Mouse (Mus musculus) right cerebral cortex, postnatal 10 days (tissue): ENCODE data around the gene Stk36.

ENCODE experiments used
- DNase-seq, 2 experiments: peaks; one replicate each; pipeline ENCODE4 v3.0.0; 2021; ENCODE audit warnings: low spot score in 2 of 2

Stk36 gene

DNA sequence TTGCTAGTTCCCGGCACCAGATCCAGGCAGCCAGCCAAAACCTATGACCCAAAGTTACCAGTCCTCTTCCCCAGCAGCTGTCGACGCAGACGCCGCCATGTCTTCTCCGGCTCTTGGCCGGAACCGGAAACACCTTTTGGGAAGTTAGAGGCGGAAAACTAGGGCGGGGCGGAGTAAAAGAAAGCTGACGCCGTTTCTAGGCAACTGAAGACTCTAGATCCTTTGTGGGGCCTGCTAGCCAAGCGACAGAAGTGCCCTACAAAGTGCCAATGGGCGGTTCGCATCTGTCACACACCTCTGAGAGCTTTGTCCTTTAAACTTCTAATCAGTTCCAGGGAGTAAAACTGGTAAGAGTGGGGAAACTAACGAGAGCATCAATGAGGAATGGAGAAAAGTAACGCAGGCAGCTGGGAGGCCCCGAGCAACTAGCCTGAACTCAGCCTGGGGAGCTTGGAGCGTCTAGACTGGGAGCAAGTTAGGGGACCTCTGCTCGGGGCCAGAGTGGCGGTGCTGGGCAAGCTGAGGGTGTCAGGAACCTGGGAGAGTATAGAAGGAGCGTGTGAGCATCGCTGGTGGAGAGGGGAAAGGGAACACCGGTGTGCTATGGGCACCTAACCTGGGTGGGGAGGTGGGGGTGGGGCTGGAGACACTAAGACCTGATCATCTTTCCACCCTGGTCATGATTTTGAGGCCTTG lies at the start of gene Stk36, which contains the start of gene Rnf25:
Stk36 (plus strand) TSS at position 179 of the 696 bp plus-strand sequence.
Rnf25 (minus strand) TSS at position 131 of the 696 bp plus-strand sequence.
- peak; percentile 91 to 93 for DNase-seq

DNA sequence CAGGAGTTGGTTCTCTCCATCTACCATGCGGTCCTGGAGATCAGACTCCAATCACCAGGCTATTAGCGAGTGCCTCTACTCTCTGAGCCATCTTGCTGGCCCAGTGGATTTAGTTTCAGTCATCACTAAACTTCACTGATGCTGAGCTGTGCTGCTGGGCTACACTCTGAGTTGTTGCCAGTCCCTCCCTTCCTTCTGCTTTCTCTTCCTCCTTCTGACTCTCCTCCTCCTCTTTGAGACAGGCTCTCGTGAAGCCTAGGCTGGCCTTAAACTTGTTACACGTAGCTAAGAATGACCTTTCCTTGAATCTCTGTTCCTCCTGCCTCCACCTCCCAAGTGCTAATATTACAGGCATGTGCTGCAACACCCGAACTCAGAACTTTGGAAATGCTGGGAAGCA lies 42.2 kb upstream of the Stk36 start:
- DNase-seq, result no peak

DNA sequence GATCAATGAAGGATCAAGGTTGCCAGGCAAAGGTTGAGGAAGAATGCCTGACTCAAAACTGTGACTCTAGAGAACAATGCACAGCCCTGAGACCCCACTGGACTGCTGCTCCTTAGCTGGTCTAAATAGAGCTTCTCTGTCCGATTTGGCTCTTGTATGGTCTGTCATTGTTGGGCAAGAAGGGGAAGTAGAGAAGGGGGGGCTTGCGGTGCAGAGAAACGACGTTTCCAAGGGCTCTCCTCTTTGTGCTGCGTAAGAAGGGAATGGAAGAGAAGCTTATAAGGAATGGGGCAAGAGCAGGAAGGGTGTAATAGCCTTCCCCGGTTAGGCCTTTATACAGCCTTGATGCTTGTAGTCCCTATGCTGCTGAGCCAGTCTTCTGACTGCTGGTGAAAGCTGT lies 35.4 kb upstream of the Stk36 start:
- no peak for DNase-seq

DNA sequence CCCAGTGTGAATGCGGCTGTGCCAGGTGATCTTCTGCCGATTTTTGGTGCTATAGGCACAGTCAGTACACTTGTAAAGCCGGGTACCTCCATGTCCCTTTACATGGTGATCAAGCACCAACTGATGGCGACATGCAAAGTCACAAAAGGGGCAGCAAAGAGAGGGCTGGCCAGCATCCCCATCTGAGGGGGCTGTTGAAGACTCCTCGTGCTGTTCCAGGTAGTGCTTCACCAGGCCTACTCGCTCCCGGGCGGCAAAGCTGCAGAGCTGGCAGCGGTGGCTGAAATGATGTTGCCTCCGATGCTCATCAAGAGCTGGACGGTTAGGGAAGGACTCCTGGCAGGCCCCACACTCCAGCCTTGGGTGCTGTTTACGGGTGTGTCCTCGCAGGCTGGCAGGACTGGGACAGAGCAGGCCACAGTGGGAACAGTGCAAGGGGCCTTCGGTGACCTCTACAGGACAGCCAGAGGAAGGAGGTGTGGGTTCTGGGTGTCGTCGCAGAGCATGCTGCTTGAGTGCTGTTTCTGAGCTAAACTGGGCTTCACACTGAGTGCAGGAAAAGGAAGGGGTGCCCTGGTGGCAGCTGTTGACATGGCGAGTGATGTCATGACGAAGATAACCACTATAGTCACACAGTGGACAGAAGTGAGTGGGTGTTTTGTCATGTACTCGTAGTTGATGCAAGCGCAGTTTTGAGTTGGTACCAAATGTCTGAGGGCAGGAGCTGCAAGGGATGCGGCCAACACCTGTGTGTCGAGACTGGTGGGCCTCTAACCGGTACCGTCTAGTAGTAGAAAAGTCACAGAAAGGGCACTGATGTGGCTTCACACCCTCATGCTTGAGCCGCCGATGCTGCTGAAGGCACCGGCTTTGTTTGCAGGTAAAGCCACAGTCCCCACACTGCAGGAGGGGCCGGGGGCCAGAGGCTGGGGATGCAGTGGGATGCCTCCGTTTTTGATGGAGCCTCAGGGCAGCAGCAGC lies 31.2 kb upstream of the Stk36 start:
- no peak for DNase-seq

DNA sequence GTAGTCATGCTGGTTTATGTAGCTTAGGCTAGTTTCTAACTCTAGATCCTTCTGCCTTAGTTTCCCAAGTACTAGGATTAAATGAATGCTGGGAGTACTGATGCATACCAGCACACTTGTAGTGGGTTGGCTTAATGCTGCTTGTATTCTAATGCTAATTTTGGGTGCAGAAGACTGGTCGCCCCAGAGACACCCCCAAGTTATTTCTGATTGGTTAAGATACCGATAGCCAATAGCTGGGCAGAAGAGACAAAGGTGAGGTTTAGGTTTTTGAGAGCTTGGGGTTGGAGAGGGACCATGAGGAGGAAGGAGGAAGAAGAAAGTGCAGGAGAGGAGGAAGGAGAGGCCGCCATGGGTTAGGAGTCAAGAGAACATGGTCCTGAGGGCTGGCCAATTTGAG lies 18.6 kb upstream of the Stk36 start:
- no peak for DNase-seq

DNA sequence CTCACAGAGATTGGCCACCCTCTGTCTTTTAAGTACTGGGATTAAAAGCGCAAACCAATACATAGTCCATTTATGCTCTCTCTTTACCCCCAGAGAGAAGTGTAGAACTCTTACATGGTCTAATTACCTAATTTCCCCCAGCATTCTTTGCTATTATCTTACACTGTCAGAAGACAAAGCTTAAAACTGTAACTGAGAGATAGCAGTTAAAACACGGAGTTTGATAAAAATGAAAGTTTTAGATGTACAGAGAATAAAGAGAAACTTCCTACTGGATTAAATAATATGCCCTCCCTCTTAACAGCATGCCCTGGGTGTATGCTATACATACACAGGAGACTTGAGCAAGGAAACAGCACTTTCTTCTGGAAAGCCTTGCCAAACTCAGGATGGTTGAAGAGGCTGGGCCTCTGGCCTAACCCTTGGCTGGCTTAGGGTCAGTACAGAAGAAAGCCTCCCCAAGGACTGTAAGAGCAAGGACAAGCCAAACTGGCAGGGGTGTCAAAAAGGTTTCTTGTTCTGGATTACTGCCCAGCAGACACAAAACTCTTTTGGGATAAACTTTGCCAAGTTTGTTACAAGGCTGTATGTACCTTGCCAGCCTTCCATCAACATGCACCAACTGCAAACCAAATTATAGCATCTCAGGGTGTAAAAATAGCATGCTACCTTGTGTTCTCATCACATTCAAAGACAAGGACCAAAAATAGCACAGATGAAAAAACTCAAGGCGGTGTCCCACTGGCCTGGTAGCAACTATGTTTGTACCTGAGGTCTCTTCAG lies 16.4 kb upstream of the Stk36 start:
- peak in 1 of 2 experiments; percentile 45 for DNase-seq

DNA sequence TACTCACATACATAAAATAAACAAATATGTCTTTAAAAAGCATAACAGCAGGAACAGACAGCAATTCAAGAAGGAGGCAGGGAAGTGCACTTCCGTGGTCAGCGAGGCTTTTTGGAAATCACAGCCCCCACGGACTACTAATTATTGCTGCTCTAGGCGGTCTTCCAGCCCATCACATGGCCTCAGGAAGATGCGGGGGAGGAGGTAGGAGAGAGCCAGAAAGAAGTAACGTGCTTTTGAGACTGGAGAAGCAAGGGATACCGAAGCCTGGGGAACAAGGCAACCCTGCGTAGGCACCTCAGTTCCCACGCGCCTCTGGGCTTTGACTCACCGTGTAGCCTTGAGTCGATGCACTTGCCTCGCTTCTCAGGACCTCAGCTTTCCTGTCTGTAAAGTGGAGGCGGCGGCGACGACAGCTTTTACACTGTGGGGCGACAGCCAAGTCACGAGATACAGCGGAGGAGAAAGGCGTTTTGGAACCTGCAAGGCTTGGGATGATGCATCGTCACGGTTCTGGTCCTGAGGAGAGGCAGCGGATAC lies 13.9 kb upstream of the Stk36 start:
- DNase-seq, result no peak

DNA sequence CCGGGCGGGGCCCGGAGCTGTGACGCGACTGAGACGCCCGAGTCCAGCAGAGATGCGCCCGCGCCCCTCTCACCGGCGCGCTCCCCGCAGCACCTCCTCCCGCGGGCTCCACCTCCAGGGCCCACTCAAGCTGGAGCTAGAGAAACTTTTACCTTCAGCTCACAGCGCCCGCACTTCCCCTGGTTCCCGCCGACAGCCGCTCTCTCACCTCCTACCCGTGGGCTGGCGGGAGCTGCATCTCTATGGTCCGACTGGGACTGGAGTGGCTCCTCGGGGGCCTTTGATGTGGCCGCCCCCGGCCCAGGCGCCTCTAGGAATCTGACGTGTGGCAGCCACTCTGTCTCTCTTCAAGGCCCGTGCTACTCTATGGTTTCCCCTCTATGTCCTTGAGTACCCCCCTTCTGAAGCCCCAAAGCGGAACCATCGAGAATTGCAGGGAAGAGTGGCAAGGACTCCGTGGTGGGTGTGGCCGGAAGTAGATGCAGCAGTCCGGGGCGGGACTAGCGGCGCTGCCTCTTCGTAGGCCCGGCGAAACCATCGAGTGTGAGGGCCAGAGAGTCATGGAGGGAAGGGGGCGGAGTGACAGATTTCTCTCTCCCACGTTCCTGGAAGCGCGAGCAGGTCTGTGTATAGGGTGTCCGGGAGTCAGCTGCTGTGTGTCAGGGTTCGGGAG lies 13.3 kb upstream of the Stk36 start, which contains the start of the genes Zfp142 and Bcs1l:
Zfp142 (minus strand) TSS at position 474 of the 673 bp plus-strand sequence.
Bcs1l (plus strand) TSS at position 517 of the 673 bp plus-strand sequence.
- DNase-seq, result peak; percentile 99

DNA sequence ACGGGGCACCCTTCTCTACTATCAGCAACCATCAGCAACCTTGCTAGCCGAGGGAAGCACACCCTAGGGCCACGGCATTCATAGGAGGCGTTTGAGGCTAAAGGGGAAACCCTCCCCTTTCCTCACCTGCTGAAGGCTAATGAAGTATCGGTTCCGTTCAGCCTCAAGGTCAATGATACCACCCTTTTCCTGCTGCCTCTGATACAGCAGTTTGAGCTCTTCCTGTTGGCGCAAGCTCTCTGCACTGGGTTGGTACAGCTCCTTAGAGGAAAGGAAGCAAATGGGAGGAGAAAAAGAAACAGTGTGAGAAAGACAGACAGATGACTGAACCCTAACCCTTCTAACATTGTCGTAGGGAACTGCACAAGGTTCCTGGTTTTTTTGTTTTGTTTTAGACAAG lies 6.8 kb upstream of the Stk36 start:
- DNase-seq, result no peak

DNA sequence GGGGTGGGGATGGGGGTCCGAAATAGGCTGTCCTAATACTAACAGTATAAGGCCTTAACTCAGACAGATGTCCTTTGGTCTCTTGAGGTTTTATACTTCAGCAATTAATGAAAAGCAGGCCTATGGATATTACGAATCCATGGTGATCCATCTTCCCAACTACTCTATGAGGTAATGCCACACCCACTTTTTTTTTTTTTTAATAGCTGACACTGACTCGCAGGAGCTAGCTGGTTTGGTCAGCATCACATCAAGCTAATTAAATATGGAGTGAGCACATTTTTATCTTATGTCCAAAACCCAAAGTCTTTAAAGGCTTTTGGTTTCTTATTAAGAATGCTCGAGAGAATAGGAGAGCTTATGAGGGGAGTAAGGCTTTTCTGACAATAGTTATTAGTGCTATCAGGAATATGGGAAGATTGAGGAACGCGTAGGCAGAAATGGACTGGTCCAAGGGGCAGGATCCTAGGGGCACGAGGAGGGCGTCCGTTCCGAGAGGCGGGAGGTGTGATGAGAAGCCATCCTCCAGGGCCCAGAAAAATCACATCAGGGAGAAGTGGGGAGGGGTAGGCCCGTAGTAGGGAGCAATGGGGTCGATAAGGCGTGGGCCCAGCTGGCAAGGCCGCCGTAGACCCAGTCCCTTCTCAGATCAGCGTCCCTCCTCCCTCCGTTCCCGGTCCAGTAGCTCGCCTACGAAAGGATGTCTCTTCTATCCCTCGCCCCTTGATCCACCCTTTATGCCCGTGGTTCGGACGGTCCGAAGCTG lies 561 bp upstream of the Stk36 start:
- DNase-seq, result no peak

DNA sequence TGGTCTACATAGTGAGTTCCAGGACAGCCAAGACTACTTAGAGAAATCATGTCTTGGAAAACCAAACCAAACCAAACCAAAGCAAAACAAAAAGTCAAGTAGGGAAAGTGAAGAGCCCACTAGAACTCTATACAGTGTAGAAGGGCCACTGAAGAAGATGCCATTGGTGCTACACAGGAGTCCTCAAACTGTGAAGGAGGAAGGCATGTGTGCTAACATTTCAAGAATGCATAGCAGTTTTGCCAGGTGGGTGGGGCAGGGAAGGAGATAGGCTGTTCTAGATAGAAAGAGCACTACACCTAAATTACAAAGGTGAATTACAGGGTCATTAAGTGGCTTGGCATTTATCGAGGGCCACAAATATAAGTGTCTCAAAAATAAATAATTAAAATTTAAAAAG lies 22.9 kb downstream of the Stk36 start:
- DNase-seq, result no peak

DNA sequence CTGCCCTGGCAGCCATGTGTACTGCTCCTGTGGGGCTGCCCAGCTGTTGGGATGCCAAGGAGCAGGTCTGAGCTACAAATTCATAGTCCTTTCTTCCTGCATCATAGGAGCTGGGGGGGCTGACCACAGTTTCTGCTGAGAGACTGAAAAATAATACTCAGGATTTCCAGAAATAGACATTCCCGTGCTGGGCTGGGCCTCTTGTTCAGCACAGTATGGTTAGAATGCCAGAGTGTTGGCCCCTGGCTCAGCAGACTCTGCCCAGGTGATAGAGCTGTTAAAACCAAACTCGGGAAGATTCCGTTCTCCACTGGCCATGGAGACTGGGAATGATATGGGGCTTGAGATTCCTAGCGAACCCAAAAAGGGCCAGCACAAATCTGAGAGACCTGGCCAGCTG lies 24.8 kb downstream of the Stk36 start:
- no peak for DNase-seq

DNA sequence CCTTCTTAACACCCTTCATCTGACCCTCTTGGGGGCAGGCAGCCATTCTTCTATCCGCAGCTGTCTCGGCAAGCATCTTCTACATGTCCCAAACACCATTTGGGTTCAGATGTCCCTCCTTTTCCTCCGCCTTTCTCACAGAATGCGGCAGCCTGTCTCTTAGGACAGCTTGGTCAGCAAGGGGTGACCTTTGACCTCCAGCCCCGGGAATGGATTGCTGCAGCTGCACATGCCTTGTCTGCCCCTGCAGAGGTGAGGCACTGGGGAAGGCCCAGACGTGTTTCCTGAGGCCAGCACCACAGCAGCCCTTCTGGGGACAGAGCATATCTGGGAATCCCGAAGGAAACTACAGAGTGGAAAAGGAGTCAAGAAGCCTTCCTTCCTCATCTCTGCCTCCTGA lies 26.8 kb downstream of the Stk36 start:
- DNase-seq, result no peak

DNA sequence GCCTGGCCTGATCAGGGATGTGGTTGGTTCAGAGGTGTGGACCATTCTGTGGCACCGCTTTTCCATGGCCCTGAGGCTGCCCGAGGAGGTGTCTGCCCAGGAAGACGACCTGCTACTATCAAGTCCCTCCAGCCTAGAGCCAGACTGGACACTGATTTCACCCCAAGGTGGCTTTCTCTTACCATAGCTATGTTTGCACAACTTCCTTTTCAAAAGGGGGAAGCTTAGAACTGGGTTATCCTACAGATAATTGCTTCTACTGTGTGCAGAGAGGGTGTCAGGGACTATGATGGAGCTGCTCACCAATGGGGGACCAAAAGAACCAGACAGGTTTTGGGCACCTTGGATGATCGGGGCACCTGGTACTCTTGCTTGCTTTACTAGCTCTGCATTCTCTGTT lies 31.5 kb downstream of the Stk36 start:
- no peak for DNase-seq

DNA sequence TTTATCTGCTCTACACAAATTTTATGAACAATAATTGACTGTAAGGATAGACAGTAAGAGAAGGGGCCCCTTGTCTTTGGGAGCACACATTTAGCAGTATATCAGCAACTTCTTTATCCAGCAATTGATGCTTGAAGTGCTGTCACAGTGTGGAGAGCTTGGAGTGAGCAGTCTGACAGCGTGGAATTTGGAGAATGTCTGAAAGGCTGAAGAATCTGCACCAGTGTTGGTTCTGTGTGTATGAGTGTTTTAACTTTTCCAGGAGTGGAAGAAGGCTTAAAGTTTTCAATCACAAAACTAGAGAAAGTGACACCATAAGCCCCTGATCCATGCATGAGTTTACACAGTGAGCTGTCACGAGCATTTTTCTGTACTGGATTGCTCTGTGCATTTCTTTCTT lies 42.3 kb downstream of the Stk36 start:
- no peak for DNase-seq

DNA sequence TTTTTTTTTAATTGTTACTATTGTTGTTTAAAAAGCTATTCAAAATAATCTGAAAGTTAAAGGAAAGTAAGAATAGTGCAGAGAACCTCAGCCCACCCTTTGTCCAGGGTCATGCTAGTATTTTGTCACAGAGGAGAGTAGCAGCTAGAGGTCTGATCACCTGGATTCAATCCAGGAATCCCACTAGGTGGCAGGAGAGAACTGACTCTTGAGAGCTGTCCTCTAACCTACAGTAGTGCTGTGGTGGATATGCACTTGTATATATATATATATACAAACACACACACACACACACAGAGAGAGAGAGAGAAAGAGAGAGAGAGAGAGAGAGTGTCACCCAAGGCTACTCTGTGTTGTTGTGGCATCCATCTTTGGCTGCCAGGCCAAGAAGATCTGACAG lies 42.7 kb downstream of the Stk36 start:
- DNase-seq, result no peak

DNA sequence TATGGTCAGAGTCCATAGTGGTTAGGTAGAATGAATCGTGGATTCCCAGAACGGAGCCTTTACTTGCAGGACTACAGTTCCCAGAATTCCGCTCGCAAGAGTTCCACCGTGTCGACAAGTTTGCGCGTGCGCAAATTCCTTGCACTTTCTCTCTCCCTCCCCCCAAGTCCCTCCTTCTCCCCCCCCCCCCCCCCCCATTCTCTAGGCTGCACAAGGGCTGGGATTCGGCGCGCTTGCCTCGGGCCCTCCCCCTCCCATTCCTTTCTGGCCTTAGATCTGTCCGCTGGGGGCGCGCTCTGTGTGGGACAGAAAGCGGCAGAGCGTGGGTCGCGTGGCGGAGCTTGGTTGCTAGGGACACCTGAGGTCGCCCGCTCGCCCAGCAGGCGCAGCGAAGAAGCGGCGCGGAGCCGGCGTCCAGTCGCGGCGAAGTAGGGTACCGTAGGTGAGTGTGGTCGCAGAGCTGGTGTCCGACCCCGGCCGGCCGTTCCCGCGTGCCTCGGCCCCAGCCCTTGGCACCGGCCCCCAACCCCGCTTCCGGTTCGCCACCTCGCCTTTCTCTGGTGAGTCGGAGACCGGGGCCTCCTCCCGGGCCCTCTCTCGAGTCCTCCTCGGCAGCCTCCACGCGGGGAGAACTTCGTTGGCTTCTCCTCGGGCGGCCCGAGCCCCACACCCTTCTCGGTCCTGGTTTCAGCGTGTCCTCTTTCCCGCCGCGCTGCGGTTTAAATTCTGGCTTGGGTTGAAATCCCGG lies 60.4 kb downstream of the Stk36 start, which contains the start of gene Ttll4:
Ttll4 (plus strand) TSS at position 298 of the 748 bp plus-strand sequence.
- DNase-seq, result peak; percentile 95 to 96

DNA sequence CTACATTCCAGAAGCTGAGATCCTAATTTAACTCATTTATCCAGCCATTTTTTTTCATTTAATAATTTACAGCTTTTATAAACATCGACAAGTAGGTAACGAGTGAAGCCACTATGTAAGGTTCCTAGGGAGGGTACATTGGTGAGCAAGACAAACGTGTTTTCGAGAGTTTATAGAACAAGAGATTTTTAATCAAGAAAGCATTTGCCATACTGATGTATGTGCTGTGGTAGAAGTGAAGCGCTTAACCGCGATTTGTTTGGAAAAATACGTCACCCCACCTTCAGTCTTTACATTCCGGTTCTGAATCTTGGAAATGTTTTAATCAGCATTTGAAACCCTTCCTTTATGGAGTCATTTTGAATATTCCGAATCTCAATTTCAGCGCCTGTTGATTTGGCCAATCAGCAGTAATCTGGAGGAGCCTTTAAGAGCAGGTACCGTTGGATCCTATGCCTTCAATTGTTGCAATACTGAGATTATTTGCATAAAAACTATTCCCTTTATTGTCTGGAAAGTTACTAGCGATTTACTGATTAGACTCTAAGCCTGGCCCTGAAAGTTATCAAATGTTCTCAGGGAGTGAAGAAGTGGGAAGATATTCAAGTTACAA lies 61.1 kb downstream of the Stk36 start:
- no peak for DNase-seq

DNA sequence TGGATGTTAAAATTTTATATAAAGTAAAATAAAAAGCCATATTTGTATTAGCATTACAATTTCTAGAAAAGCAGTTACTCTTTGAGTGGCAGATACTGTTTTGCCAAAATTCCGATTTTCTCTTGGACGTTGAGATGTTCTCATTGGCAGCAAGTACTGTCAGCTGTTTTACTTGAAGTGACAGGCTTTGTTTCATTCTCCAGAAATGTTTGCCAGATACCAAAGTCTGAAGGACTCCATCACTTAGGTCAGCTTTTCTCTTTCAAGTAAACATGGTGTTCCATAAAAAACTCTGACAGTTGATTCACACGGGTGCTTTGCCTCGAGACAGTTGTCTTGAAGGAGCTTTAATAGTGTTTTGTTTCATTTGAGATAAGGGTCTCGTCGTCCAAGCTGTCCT lies 63.9 kb downstream of the Stk36 start:
- no peak for DNase-seq
